Mouse (Mus musculus) ES-Bruce4 (cell line): ENCODE data around the gene Ces1c. TPM values are rescaled to one million over a fixed set of nuclear protein-coding genes. Genes with fewer than 3 reads are reported as not detected.

Source experiments
- H3K27ac ChIP-seq: 2 replicates; pipeline ENCODE4 v1.5.1; 2012; ENCODE audit warnings: low read length, inconsistent platforms; ENCODE audit not compliant: insufficient read depth
- H3K27me3 ChIP-seq: 2 replicates; pipeline ENCODE4 v1.6.1; 2012; ENCODE audit warnings: mild to moderate bottlenecking, low read length, inconsistent platforms; ENCODE audit not compliant: control insufficient read depth, poor library complexity, insufficient read depth, severe bottlenecking
- H3K36me3 ChIP-seq: 2 replicates; pipeline ENCODE4 v1.6.1; 2012; ENCODE audit warnings: inconsistent platforms, mild to moderate bottlenecking, low read length, moderate library complexity; ENCODE audit not compliant: control insufficient read depth, poor library complexity, insufficient read depth, severe bottlenecking
- H3K4me1 ChIP-seq: one replicate; pipeline ENCODE4 v1.8.1; 2011; ENCODE audit warnings: low read length; ENCODE audit not compliant: control insufficient read depth, insufficient read depth
- H3K4me3 ChIP-seq: 2 replicates; pipeline ENCODE4 v1.5.1; 2011; ENCODE audit warnings: low read depth, mild to moderate bottlenecking, low read length
- H3K9ac ChIP-seq: 2 replicates; pipeline ENCODE4 v1.6.1; 2012; ENCODE audit warnings: low read depth, mild to moderate bottlenecking, inconsistent platforms; ENCODE audit not compliant: poor library complexity, severe bottlenecking
- H3K9me3 ChIP-seq: replicated peaks from 2 replicates; pipeline ENCODE4 v1.6.1; 2012; ENCODE audit warnings: mild to moderate bottlenecking, low read length, inconsistent platforms; ENCODE audit not compliant: control insufficient read depth, poor library complexity, insufficient read depth, severe bottlenecking
- CTCF ChIP-seq: IDR thresholded peaks from one replicate; pipeline ENCODE4 v1.8.1; 2011; ENCODE audit warnings: low read depth, low read length
- EP300 ChIP-seq: IDR thresholded peaks from 2 replicates; pipeline ENCODE4 v1.6.1; 2011; ENCODE audit warnings: low read depth, low read length; ENCODE audit not compliant: insufficient read depth
- POLR2A ChIP-seq: IDR thresholded peaks from one replicate; pipeline ENCODE4 v1.8.1; 2011; ENCODE audit warnings: low read length; ENCODE audit not compliant: insufficient read depth
- polyA plus RNA-seq: library from polyadenylated mRNA; stranded (reverse); fragments of >200 nt; gene quantifications from 2 replicates; pipeline ENCODE4 v1.2.4, GENCODE M21; 2011; ENCODE audit warnings: low read depth; ENCODE audit not compliant: missing spikeins, insufficient read depth, insufficient read length

The Ces1c gene
- polyA plus RNA-seq, 1 experiment = not detected

DNA sequence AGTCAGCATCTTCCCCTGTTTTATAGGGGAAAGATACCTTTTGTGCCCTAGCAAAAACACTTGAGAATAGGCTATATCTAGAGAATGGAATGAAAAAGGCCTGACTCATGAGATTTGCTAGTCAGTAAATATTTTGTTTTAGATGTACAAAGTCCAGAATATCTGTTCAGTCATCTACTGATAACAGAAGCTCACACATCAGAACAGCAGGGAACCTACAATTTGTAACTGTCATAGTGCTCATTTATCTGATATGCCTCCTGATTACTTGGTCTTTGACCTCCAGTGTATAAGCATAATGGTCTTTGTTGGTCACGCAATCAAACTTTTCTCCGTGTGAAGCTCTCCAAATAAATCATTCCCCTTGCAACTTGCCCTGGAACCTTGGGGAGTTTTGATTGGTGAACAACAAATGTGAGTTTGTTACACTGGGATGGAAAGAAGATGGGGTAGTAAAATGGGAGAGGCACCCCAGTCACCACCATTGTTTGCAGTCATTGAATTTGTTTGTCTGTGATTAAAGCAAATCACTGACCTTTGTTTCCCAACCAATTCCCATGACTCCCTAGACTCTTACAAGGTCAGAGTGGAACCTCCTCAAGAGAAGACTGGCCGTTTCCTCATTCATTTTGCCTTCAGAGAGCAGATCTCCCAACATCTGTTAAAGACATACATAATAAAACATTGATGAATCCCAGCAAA lies 67.5 kb downstream of the Ces1c start:
- no peaks in the 10 kb centered on the region for H3K27me3 ChIP-seq
- H3K36me3 ChIP-seq = no peaks in the 10 kb centered on the region
- no peak for TF ChIP-seq CTCF
- no peak overlapping the region for H3K4me3 ChIP-seq
- H3K9me3 ChIP-seq = no peaks in the 10 kb centered on the region
- H3K27ac ChIP-seq = no peak overlapping the region
- H3K4me1 ChIP-seq = no peaks in the 10 kb centered on the region
- H3K9ac ChIP-seq = no peak overlapping the region

DNA sequence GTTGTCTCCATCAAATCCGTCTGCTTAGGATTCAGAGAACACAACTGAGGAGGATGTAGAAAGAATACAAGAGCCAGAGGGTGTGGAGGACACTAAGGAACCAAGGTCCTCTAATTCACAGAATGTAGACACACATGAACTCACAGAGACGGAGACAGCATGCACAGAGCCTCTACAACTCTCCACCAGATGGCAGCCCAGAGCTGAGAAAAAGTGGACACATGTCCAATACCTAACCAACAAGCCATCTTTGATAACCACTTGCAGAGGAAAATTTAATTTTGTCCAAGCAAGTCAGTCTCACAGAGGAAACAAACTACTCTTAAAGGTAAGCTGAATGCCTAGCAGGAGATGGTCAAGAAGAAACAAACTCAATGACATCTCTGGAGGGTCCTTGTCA lies 71.9 kb downstream of the Ces1c start:
- H3K4me3 ChIP-seq = no peak overlapping the region
- H3K9me3 ChIP-seq = no peaks in the 10 kb centered on the region; the same call in 1 of the 2 replicates
- peak; percentile 54 for TF ChIP-seq CTCF
- no peak for TF ChIP-seq POLR2A
- no peak for TF ChIP-seq EP300
- H3K9ac ChIP-seq = no peak overlapping the region
- no peaks in the 10 kb centered on the region for H3K27me3 ChIP-seq
- H3K27ac ChIP-seq = no peak overlapping the region
- no peaks in the 10 kb centered on the region for H3K36me3 ChIP-seq
- H3K4me1 ChIP-seq = no peaks in the 10 kb centered on the region

DNA sequence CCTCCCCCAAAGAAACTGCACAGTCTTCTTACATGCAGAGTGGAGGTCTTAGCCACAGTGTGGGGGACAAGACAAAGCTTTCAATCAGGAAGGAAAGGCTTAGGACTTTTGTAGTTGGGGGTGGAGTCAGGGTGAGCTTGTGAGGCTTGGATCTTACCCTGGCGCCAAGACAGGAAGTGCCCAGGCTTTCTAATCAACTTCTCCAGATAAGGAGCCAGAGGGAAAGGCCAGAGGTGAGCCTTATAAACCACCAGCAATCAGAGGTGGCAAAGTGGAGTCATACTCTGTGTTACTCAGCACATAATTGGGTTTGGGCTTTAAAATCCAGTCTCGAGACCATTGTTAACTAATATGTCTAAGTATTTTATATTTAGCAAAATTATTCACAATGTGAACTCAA lies 75.8 kb downstream of the Ces1c start:
- no peak overlapping the region for H3K27ac ChIP-seq
- no peaks in the 10 kb centered on the region for H3K27me3 ChIP-seq
- no peak overlapping the region for H3K4me3 ChIP-seq
- no peak for TF ChIP-seq POLR2A
- no peak for TF ChIP-seq CTCF
- TF ChIP-seq EP300 = no peak
- no peak overlapping the region for H3K9ac ChIP-seq
- H3K4me1 ChIP-seq = no peaks in the 10 kb centered on the region
- peaks cover 8% of the 10 kb centered on the region for H3K9me3 ChIP-seq
- H3K36me3 ChIP-seq = no peaks in the 10 kb centered on the region

Other genes starting within 250 kb of the Ces1c start
- 0.67 and 0.81 TPM in 2 replicates for gene Capns2, start 229.9 kb downstream of the Ces1c start, polyA plus RNA-seq
- gene Slc6a2, start 171.2 kb downstream of the Ces1c start, polyA plus RNA-seq = 0.13 TPM in 1 of 2 replicates, not detected in the other
- gene Ces1a, start 83.1 kb downstream of the Ces1c start, polyA plus RNA-seq = not detected in 2 replicates
- gene Ces1b, start 51.3 kb downstream of the Ces1c start, polyA plus RNA-seq = not detected in 2 replicates
- gene Ces1d, start 66.6 kb upstream of the Ces1c start, polyA plus RNA-seq = not detected in 2 replicates
- gene Ces1e, start 98.3 kb upstream of the Ces1c start, polyA plus RNA-seq = not detected in 2 replicates
- not detected in 2 replicates for gene Ces1f, start 148.5 kb upstream of the Ces1c start, polyA plus RNA-seq
- gene Ces1g, start 206.0 kb upstream of the Ces1c start, polyA plus RNA-seq = not detected in 2 replicates
- gene Ces1h, start 248.4 kb upstream of the Ces1c start, polyA plus RNA-seq = not detected in 2 replicates